Mouse (Mus musculus): Measurements from ENCODE around the gene Golt1a.

DNA sequence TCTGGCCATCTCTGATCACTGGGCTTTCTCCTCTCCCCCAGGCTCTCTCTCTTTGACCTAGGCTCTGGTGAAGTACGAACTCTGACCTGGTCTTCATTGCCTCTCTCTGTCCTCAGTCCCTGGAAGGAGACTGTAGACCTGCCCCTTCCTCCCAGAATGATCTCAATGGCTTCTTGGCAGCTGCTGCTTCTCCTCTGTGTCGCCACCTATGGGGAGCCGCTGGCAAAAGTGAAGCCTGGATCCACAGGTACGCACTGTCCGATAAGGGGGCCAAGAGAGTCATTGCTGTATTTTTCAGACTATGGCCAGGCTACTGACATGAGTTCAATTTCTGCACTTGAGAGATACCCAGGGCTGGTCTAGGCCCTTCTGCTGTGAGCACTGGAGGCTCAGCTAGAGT is 17.5 kb downstream of the Golt1a start:
- no peak for TF ChIP-seq CTCF (IDR thresholded peaks at IDR 0.05; ENCODE audit: insufficient read depth, low read length)
- TF ChIP-seq POLR2A (IDR thresholded peaks at IDR 0.05; ENCODE audit: borderline replicate concordance, extremely low read depth, low read depth, low read length) = no peak
